Mouse (Mus musculus) T-helper 17 cell (primary cell): Measurements from ENCODE around the gene Klk1b1.
"Not testable (repeated sequence)": the region's sequence is repeated elsewhere in the genome, so short reads cannot be mapped to it uniquely, and the experiment has no call there.

Experiments
- in situ Hi-C, 2 experiments: fragments of 300-600 bp; cut with MboI, MseI; formaldehyde crosslinking; loops; 1 replicate in 1 of 2; 2 replicates in 1 of 2; pipeline ENCODE4 v1.15.1; 2025; ENCODE audit warnings: high pct_unique_total_duplicates in 2 of 2

Klk1b1 gene

DNA sequence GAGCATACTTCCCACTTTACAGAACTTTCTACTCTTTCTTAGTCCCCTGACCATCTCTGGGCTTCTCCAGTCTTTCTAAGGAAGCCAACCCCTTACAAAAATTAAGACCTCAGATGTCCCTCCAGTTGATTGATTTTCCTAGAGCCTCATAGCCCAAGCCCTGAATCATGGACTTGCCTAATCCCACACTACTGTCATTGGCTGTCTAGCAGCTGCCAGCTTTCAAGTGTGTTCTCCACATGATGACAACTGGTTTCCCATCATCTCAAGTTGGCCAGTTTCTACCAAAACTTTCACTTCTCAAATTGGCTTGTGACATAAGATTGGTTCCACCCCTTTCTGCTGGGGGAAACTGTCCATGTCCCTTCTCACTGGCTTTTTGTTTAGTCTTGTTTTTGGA lies 38.3 kb downstream of the Klk1b1 start:
- in situ Hi-C loops, result no loop called here

- in situ Hi-C loops, result not testable (repeated sequence)
Measured at GRCm38 (mm10) chr7:44011868-44012267, 45.3 kb downstream of the Klk1b1 start, which contains the start of gene Klk1b26. Klk1b26 (plus strand) TSS chr7:44012168.

GRCm38 (mm10) chr7:44014666-44015065 lies 48.1 kb downstream of the Klk1b1 start:
- in situ Hi-C loops, result not testable (repeated sequence)

DNA sequence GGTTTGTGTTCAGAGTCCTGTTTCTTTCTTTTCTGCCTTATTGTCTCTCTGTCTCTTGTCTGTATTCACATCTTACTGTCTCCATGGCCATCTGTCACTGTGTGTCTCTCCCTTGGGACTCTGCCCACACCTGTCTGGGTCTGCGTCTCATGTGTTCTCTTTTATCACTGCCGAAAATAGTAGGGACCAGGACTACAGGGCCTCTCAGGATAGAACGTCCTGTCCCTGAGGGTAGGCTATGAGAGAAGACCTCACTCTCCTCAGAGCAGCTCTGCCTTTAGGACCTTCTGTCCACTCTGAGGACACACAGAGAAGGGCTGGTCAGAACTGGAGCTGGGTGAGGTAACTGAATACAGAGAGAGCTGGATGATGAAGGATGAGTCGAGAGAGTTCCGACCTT lies 48.5 kb downstream of the Klk1b1 start:
- in situ Hi-C loops, result no loop called here
